Mouse (Mus musculus): Measurements from ENCODE around the gene Casp4. TPM values are rescaled to one million over a fixed set of nuclear protein-coding genes. Genes with fewer than 3 reads are reported as not detected.

The Casp4 gene
- 0.74 and 1.1 TPM in 2 replicates for polyA plus RNA-seq (2012; rRNA removed)

GRCm38 (mm10) chr9:5308561-5308960 is at the start of gene Casp4:
TSS of gene Casp4 (plus strand) at chr9:5308828.

GRCm38 (mm10) chr9:5298329-5299131 is 10.1 kb upstream of the Casp4 start, which contains the start of gene Casp1:
TSS of gene Casp1 (plus strand) at chr9:5298517.

GRCm38 (mm10) chr9:5345291-5345898 is 36.8 kb downstream of the Casp4 start, which contains the start of gene Casp12:
TSS of gene Casp12 (plus strand) at chr9:5345430.

Other genes starting within 250 kb of the Casp4 start
- 2.1 and 2.7 TPM in 2 replicates for gene Casp1, start 10.3 kb upstream of the Casp4 start, polyA plus RNA-seq (2012; rRNA removed)
- gene Casp12, start 36.6 kb downstream of the Casp4 start, polyA plus RNA-seq (2012; rRNA removed), result 0.14 and 0.24 TPM in 2 replicates

All from liver, embryonic 14 days (tissue).